Mouse (Mus musculus) CH12.LX (cell line): ENCODE measurements around the gene Fam187a. TPM values are rescaled to one million over a fixed set of nuclear protein-coding genes. Genes with fewer than 3 reads are reported as not detected.

Experiments used
- DNase-seq: peaks from one replicate; pipeline ENCODE4 v3.0.0-alpha.2; 2013; ENCODE audit errors: extremely low read depth
- H3K27ac ChIP-seq: 2 replicates; pipeline ENCODE4 v1.5.1; 2012; ENCODE audit warnings: low read depth, mild to moderate bottlenecking, control low read depth, moderate library complexity; ENCODE audit not compliant: insufficient read depth
- H3K27me3 ChIP-seq: replicated peaks from 2 replicates; pipeline ENCODE3; 2012; ENCODE audit warnings: inconsistent platforms
- H3K36me3 ChIP-seq, 2 experiments: replicated peaks in 1 of 2; 2 replicates each; pipeline versions ENCODE3 to v1.6.1; 2012; ENCODE audit warnings: inconsistent platforms in 1 of 2, low read length in 1 of 2, mild to moderate bottlenecking in 1 of 2, mixed read lengths in 1 of 2, moderate library complexity in 1 of 2; ENCODE audit not compliant: control insufficient read depth in 1 of 2, insufficient read depth in 1 of 2
- H3K4me1 ChIP-seq, 2 experiments: 2 replicates each; pipeline ENCODE4 v1.6.1; 2012; ENCODE audit warnings: inconsistent platforms in 1 of 2, moderate library complexity in 1 of 2; ENCODE audit not compliant: insufficient read depth in 2 of 2, control insufficient read depth in 1 of 2
- H3K4me2 ChIP-seq: 2 replicates; pipeline ENCODE4 v1.6.1; 2012; ENCODE audit warnings: low read depth, mild to moderate bottlenecking, control low read depth; ENCODE audit not compliant: poor library complexity, insufficient read depth, severe bottlenecking
- H3K4me3 ChIP-seq, 3 experiments: fragments of 150-350 bp in 1 of 3; sonication (generic) in 1 of 3; replicated peaks in 1 of 3; 2 replicates each; pipeline versions ENCODE3 to v1.5.1; 2011 to 2012; ENCODE audit warnings: low read depth in 2 of 3, low read length in 2 of 3, mild to moderate bottlenecking in 2 of 3, moderate library complexity in 2 of 3, control low read depth in 1 of 3, improper control_type of control experiment in 1 of 3, inconsistent platforms in 1 of 3, mixed read lengths in 1 of 3; ENCODE audit not compliant: poor library complexity in 1 of 3
- H3K79me2 ChIP-seq: replicated peaks from 2 replicates; pipeline ENCODE4 v1.6.1; 2012; ENCODE audit warnings: mild to moderate bottlenecking, moderate library complexity; ENCODE audit not compliant: control insufficient read depth, poor library complexity, insufficient read depth, severe bottlenecking; ENCODE audit errors: extremely low read depth
- H3K9ac ChIP-seq: 2 replicates; pipeline ENCODE4 v1.6.1; 2012; ENCODE audit warnings: low read depth, mild to moderate bottlenecking, control low read depth, moderate library complexity; ENCODE audit not compliant: insufficient read depth
- H3K9me3 ChIP-seq: replicated peaks from 2 replicates; pipeline ENCODE3; 2012; ENCODE audit warnings: low read length, inconsistent platforms, mixed read lengths
- CHD2 ChIP-seq: IDR thresholded peaks from 2 replicates; pipeline ENCODE4 v1.6.1; 2011; ENCODE audit warnings: low read length, improper control_type of control experiment
- E2F4 ChIP-seq: IDR thresholded peaks from 2 replicates; pipeline ENCODE4 v1.6.1; 2011; ENCODE audit warnings: low read depth, low read length, improper control_type of control experiment; ENCODE audit not compliant: insufficient replicate concordance
- ELF1 ChIP-seq: IDR thresholded peaks from 2 replicates; pipeline ENCODE4 v1.6.1; 2014; ENCODE audit warnings: low read depth, mild to moderate bottlenecking, inconsistent platforms, low read length, improper control_type of control experiment
- ETS1 ChIP-seq: conservative IDR thresholded peaks from 2 replicates; pipeline ENCODE4 v1.6.1; 2012; ENCODE audit warnings: low read depth, mild to moderate bottlenecking, inconsistent platforms, low read length, improper control_type of control experiment, moderate library complexity
- GABPA ChIP-seq: IDR thresholded peaks from 2 replicates; pipeline ENCODE4 v1.6.1; 2012; ENCODE audit warnings: low read depth, low read length, improper control_type of control experiment, inconsistent platforms; ENCODE audit not compliant: insufficient replicate concordance
- HCFC1 ChIP-seq: IDR thresholded peaks from 2 replicates; pipeline ENCODE4 v1.6.1; 2012; ENCODE audit warnings: low read depth, mild to moderate bottlenecking, inconsistent platforms, low read length, improper control_type of control experiment
- IRF4 ChIP-seq: IDR thresholded peaks from 2 replicates; pipeline ENCODE4 v1.6.1; 2014; ENCODE audit warnings: low read depth, mild to moderate bottlenecking, inconsistent platforms, low read length, improper control_type of control experiment
- JUN ChIP-seq: IDR thresholded peaks from 2 replicates; pipeline ENCODE4 v1.6.1; 2011; ENCODE audit warnings: low read depth, mild to moderate bottlenecking, low read length, improper control_type of control experiment, moderate library complexity; ENCODE audit not compliant: insufficient read depth
- MYC ChIP-seq: IDR thresholded peaks from 2 replicates; pipeline ENCODE4 v1.6.1; 2011; ENCODE audit warnings: low read depth, mild to moderate bottlenecking, improper control_type of control experiment, low read length
- NRF1 ChIP-seq: IDR thresholded peaks from 2 replicates; pipeline ENCODE4 v1.6.1; 2014; ENCODE audit warnings: low read depth, mild to moderate bottlenecking, inconsistent platforms, low read length, improper control_type of control experiment, moderate library complexity
- PAX5 ChIP-seq: IDR thresholded peaks from 2 replicates; pipeline ENCODE4 v1.6.1; 2012; ENCODE audit warnings: low read length, inconsistent platforms, mixed read lengths
- POLR2AphosphoS2 ChIP-seq: IDR thresholded peaks from 2 replicates; pipeline ENCODE4 v1.6.1; 2011; ENCODE audit warnings: low read depth, low read length, improper control_type of control experiment
- RAD21 ChIP-seq: IDR thresholded peaks from 2 replicates; pipeline ENCODE4 v1.6.1; 2011; ENCODE audit warnings: low read depth, mild to moderate bottlenecking, low read length, improper control_type of control experiment, moderate library complexity
- SMC3 ChIP-seq: IDR thresholded peaks from 2 replicates; pipeline ENCODE4 v1.6.1; 2011; ENCODE audit warnings: low read depth, low read length, improper control_type of control experiment
- TBP ChIP-seq: conservative IDR thresholded peaks from 2 replicates; pipeline ENCODE4 v1.6.1; 2011; ENCODE audit warnings: low read depth, low read length, improper control_type of control experiment
- TCF12 ChIP-seq: IDR thresholded peaks from 2 replicates; pipeline ENCODE4 v1.6.1; 2014; ENCODE audit warnings: low read depth, mild to moderate bottlenecking, inconsistent platforms, low read length, improper control_type of control experiment
- UBTF ChIP-seq: IDR thresholded peaks from 2 replicates; pipeline ENCODE4 v1.6.1; 2012; ENCODE audit warnings: low read depth, mild to moderate bottlenecking, inconsistent platforms, low read length, improper control_type of control experiment, moderate library complexity
- ZC3H11A ChIP-seq: IDR thresholded peaks from 2 replicates; pipeline ENCODE4 v1.6.1; 2012; ENCODE audit warnings: low read depth, mild to moderate bottlenecking, inconsistent platforms, low read length, improper control_type of control experiment
- dilution Hi-C: fragments of 300-500 bp; cut with MboI; formaldehyde crosslinking; loops from 2 replicates; pipeline ENCODE4 v1.14.3; 2020; ENCODE audit warnings: low sequenced_read_pairs; ENCODE audit not compliant: extremely low pct_unique_long_range_greater_than_20kb, extremely low pct_ligation_motif_present
- in situ Hi-C: fragments of 300-500 bp; cut with MboI; formaldehyde crosslinking; loops from 3 replicates; pipeline ENCODE4 v1.14.3; 2019; ENCODE audit warnings: low sequenced_read_pairs, low pct_ligation_motif_present, low pct_unique_long_range_greater_than_20kb, mixed read lengths
- polyA plus RNA-seq: library from polyadenylated mRNA; unstranded; fragments of >175 nt; gene quantifications from 2 replicates; pipeline ENCODE4 v1.2.1, GENCODE M21; 2012; ENCODE audit warnings: low read depth; ENCODE audit not compliant: insufficient read length
- total RNA-seq, 2 experiments: library from RNA; depleted of rRNA; stranded (reverse); fragments of 300-350 nt in 1 of 2; fragments of >200 nt in 1 of 2; gene quantifications; 2 replicates each; pipeline ENCODE4 v1.2.3; 2012 to 2014

The Fam187a gene
- total and polyA plus RNA-seq, 3 experiments = not detected

- dilution Hi-C loops = no loop called here
- in situ Hi-C loops = no loop called here
- TF ChIP-seq UBTF (no peak), TBP (0 out of 2 replicates have a peak, but pooled peaks have one; percentile 67)
- peaks cover 3 to 11% of the 10 kb centered on the region in 2 experiments; a peak in 2 of 4 replicates for H3K4me1 ChIP-seq
- no peak overlapping the region for H3K9ac ChIP-seq
- H3K36me3 ChIP-seq = peaks cover 27 to 41% of the 10 kb centered on the region in 2 experiments
- no peak overlapping the region for H3K4me2 ChIP-seq
- DNase-seq = no peak
- H3K27ac ChIP-seq = no peak overlapping the region
- no peaks in the 10 kb centered on the region for H3K9me3 ChIP-seq
- H3K27me3 ChIP-seq = peaks cover 16% of the 10 kb centered on the region
- H3K4me3 ChIP-seq = no peak overlapping the region
- H3K79me2 ChIP-seq = no peaks in the 10 kb centered on the region
These were observed 17.1 kb downstream of the Fam187a start for GRCm38 (mm10) chr11:102902107-102902506.

GRCm38 (mm10) chr11:102903654-102904053, 18.7 kb downstream of the Fam187a start:
- no peak overlapping the region for H3K27ac ChIP-seq
- peaks cover 2% of the 10 kb centered on the region for H3K27me3 ChIP-seq
- in situ Hi-C loops (no loop called here), dilution Hi-C loops (no loop called here)
- no peak overlapping the region for H3K4me2 ChIP-seq
- peaks cover 3 to 11% of the 10 kb centered on the region in 2 experiments; a peak in 2 of 4 replicates for H3K4me1 ChIP-seq
- H3K79me2 ChIP-seq = no peaks in the 10 kb centered on the region
- H3K4me3 ChIP-seq = no peak overlapping the region
- peaks cover 42 to 56% of the 10 kb centered on the region in 2 experiments for H3K36me3 ChIP-seq
- TF ChIP-seq JUN = no peak
- TF ChIP-seq POLR2AphosphoS2 = peak; percentile 13; the same call in 1 of the 2 replicates
- no peak for TF ChIP-seq E2F4
- no peaks in the 10 kb centered on the region for H3K9me3 ChIP-seq
- no peak overlapping the region for H3K9ac ChIP-seq
- DNase-seq = no peak

- H3K4me2 ChIP-seq = no peak overlapping the region
- H3K36me3 ChIP-seq = peaks cover 94 to 99% of the 10 kb centered on the region in 2 experiments
- dilution Hi-C loops = no loop called here
- H3K9me3 ChIP-seq = no peaks in the 10 kb centered on the region
- H3K27ac ChIP-seq = no peak overlapping the region
- no peak overlapping the region for H3K4me3 ChIP-seq
- peaks cover 2 to 4% of the 10 kb centered on the region in 2 experiments; a peak in 2 of 4 replicates for H3K4me1 ChIP-seq
- H3K79me2 ChIP-seq = peaks cover 11% of the 10 kb centered on the region
- DNase-seq = no peak
- no peak for TF ChIP-seq HCFC1
- TF ChIP-seq SMC3 = no peak
- no peak for TF ChIP-seq TCF12
- no peak for TF ChIP-seq IRF4
- no peak for TF ChIP-seq POLR2AphosphoS2
- TF ChIP-seq PAX5 = no peak
- no peak for TF ChIP-seq GABPA
- TF ChIP-seq ZC3H11A = no peak
- TF ChIP-seq MYC = no peak
- no peak for TF ChIP-seq CHD2
- TF ChIP-seq ELF1 = no peak
- TF ChIP-seq NRF1 = no peak
- TF ChIP-seq ETS1 = no peak
- TF ChIP-seq RAD21 = no peak
- H3K27me3 ChIP-seq = no peaks in the 10 kb centered on the region
- no peak overlapping the region for H3K9ac ChIP-seq
- in situ Hi-C loops = no loop called here
These were observed 26.4 kb downstream of the Fam187a start for GRCm38 (mm10) chr11:102911376-102911775.
